Mouse (Mus musculus) cerebellum, adult 2 months (tissue): ENCODE measurements at regions not wholly inside any gene's neighbourhood (a gene's known extent, or its start where the extent isn't known, plus 50 kb on each side); places are given as distances from the start of the nearest gene placed in this dataset.

ENCODE experiments used
- CTCF ChIP-seq: fragments of 200-500 bp; IDR thresholded peaks from 2 replicates; pipeline ENCODE4 v1.5.1; 2011; ENCODE audit warnings: low read depth, mild to moderate bottlenecking, control low read depth, low read length, moderate library complexity, borderline replicate concordance; ENCODE audit not compliant: insufficient read depth
- POLR2A ChIP-seq: fragments of 200-500 bp; IDR thresholded peaks from 2 replicates; pipeline ENCODE4 v1.6.1; 2011; ENCODE audit warnings: low read length, control low read depth, borderline replicate concordance; ENCODE audit not compliant: insufficient read depth

- TF ChIP-seq POLR2A (no peak), CTCF (no peak)
These were observed 288.2 kb downstream of the Grpr start for GRCm38 (mm10) chrX:163261248-163261647.
